Mouse (Mus musculus) liver, embryonic 16.5 days (tissue): Measurements from ENCODE around the gene Cnpy3. TPM values are rescaled to one million over a fixed set of nuclear protein-coding genes. Genes with fewer than 3 reads are reported as not detected.

ENCODE experiments used
- ATAC-seq: fragments of 200-750 bp; cut with Nextera tagmentation; 2 replicates; pipeline ENCODE4 v1.8.0; 2017; ENCODE audit warnings: low read depth, mild to moderate bottlenecking, moderate number of reproducible peaks, moderate library complexity
- H3K27ac ChIP-seq: fragments of 300-500 bp; sonication (generic); 2 replicates; pipeline ENCODE4 v1.5.1; 2014; ENCODE audit warnings: mild to moderate bottlenecking, low read length
- H3K27me3 ChIP-seq: fragments of 300-500 bp; sonication (generic); 2 replicates; pipeline ENCODE4 v1.6.1; 2014; ENCODE audit warnings: low read depth, low read length, mixed read lengths; ENCODE audit not compliant: control insufficient read depth, insufficient read depth
- H3K36me3 ChIP-seq: fragments of 300-500 bp; sonication (generic); 2 replicates; pipeline ENCODE4 v1.6.1; 2014; ENCODE audit warnings: mild to moderate bottlenecking; ENCODE audit not compliant: control insufficient read depth, insufficient read depth
- H3K4me1 ChIP-seq: fragments of 300-500 bp; sonication (generic); 2 replicates; pipeline ENCODE4 v1.6.1; 2014; ENCODE audit warnings: low read depth, low read length, mixed read lengths; ENCODE audit not compliant: control insufficient read depth
- H3K4me2 ChIP-seq: fragments of 300-500 bp; sonication (generic); 2 replicates; pipeline ENCODE4 v1.6.1; 2014; ENCODE audit warnings: low read depth, low read length, mixed read lengths
- H3K4me3 ChIP-seq: fragments of 300-500 bp; sonication (generic); 2 replicates; pipeline ENCODE4 v1.5.1; 2014; ENCODE audit warnings: low read depth, mild to moderate bottlenecking, low read length
- H3K9ac ChIP-seq: fragments of 300-500 bp; sonication (generic); 2 replicates; pipeline ENCODE4 v1.6.1; 2014; ENCODE audit warnings: low read depth, low read length
- H3K9me3 ChIP-seq: fragments of 300-500 bp; sonication (generic); replicated peaks from 2 replicates; pipeline ENCODE4 v1.6.1; 2016; ENCODE audit warnings: low read length; ENCODE audit not compliant: control insufficient read depth
- WGBS: fragments of 180-500 bp; shearing (Covaris S2); extraction: QIAGEN DNeasy Blood & Tissue Kit; methylation state at CpG from one replicate; pipeline ENCODE4 v1.1.7; 2014; ENCODE audit not compliant: insufficient replicate concordance; 5-methylcytosine and 5-hydroxymethylcytosine counted together
- polyA plus RNA-seq: library from polyadenylated mRNA; unstranded; fragments of >200 nt; fragmentation: Nextera tagmentation; extraction: Ambion mirVana; gene quantifications from 2 replicates; pipeline ENCODE4 v1.2.1, GENCODE M21; 2015

Cnpy3 gene
- polyA plus RNA-seq, 1 experiment from 2014 or later = 24.7 TPM

- Histone ChIP-seq H3K9ac (no peak overlapping the region), H3K36me3 (peaks cover 13% of the 10 kb centered on the region), H3K9me3 (no peaks in the 10 kb centered on the region), H3K4me2 (no peak overlapping the region), H3K27ac (no peak overlapping the region), H3K4me3 (no peak overlapping the region), H3K27me3 (no peaks in the 10 kb centered on the region), H3K4me1 (peaks cover 16% of the 10 kb centered on the region)
- no peak for ATAC-seq
- WGBS = 81% methylated on average over 11 of the region's 11 CpGs
These were observed 37.1 kb downstream of the Cnpy3 start for GRCm38 (mm10) chr17:46714756-46715481.

- ATAC-seq = no peak
- Histone ChIP-seq H3K27me3 (no peaks in the 10 kb centered on the region), H3K27ac (no peak overlapping the region), H3K36me3 (peaks cover 13% of the 10 kb centered on the region), H3K4me1 (peaks cover 16% of the 10 kb centered on the region), H3K9me3 (no peaks in the 10 kb centered on the region), H3K4me2 (no peak overlapping the region), H3K4me3 (no peak overlapping the region), H3K9ac (no peak overlapping the region)
- WGBS = 83% methylated on average over 9 of the region's 9 CpGs
These were observed 38.2 kb downstream of the Cnpy3 start for GRCm38 (mm10) chr17:46713849-46714248.

- H3K4me3 ChIP-seq = peak overlapping the region; percentile 99
- H3K4me1 ChIP-seq = peaks cover 16% of the 10 kb centered on the region
- H3K27me3 ChIP-seq = no peaks in the 10 kb centered on the region
- no peak overlapping the region for H3K27ac ChIP-seq
- peak overlapping the region; percentile 73 for H3K4me2 ChIP-seq
- no peak for ATAC-seq
- peaks cover 13% of the 10 kb centered on the region for H3K36me3 ChIP-seq
- 10% methylated on average over 7 of the region's 7 CpGs for WGBS
- peak overlapping the region; percentile 95 for H3K9ac ChIP-seq
- no peaks in the 10 kb centered on the region for H3K9me3 ChIP-seq
These were observed 39.6 kb downstream of the Cnpy3 start for GRCm38 (mm10) chr17:46712442-46712841.

- Histone ChIP-seq H3K27ac (peak overlapping the region; percentile 79), H3K9me3 (no peaks in the 10 kb centered on the region), H3K27me3 (no peaks in the 10 kb centered on the region), H3K9ac (peak overlapping the region; percentile 95), H3K4me3 (peak overlapping the region; percentile 99), H3K4me2 (peak overlapping the region; percentile 73), H3K4me1 (peaks cover 16% of the 10 kb centered on the region), H3K36me3 (peaks cover 13% of the 10 kb centered on the region)
- peak; percentile 58 for ATAC-seq
- whole genome bisulfite sequencing = under 1% methylated on average over 76 of the region's 76 CpGs
These were observed 40.3 kb downstream of the Cnpy3 start for GRCm38 (mm10) chr17:46711612-46712271.

GRCm38 (mm10) chr17:46710959-46711597, 40.9 kb downstream of the Cnpy3 start, which contains the start of gene Pex6:
Gene Pex6, plus strand, starts transcription at chr17:46711463.
- no peaks in the 10 kb centered on the region for H3K27me3 ChIP-seq
- peak within 1 kb of the TSS; percentile 99 for H3K4me3 ChIP-seq
- 7% methylated on average over 36 of the region's 36 CpGs for WGBS
- H3K4me1 ChIP-seq = peaks cover 16% of the 10 kb centered on the region
- peak within 1 kb of the TSS; percentile 79 for H3K27ac ChIP-seq
- peak within 1 kb of the TSS; percentile 95 for H3K9ac ChIP-seq
- H3K36me3 ChIP-seq = peaks cover 13% of the 10 kb centered on the region
- H3K9me3 ChIP-seq = no peaks in the 10 kb centered on the region
- ATAC-seq = peak; percentile 86
- H3K4me2 ChIP-seq = peak within 1 kb of the TSS; percentile 73

- Histone ChIP-seq H3K4me3 (no peak overlapping the region), H3K4me2 (no peak overlapping the region), H3K27ac (no peak overlapping the region), H3K27me3 (no peaks in the 10 kb centered on the region), H3K4me1 (peaks cover 34% of the 10 kb centered on the region), H3K36me3 (no peaks in the 10 kb centered on the region), H3K9ac (no peak overlapping the region), H3K9me3 (no peaks in the 10 kb centered on the region)
- ATAC-seq = no peak
- WGBS = 83% methylated on average over 14 of the region's 14 CpGs
These were observed 45.5 kb downstream of the Cnpy3 start for GRCm38 (mm10) chr17:46706375-46707089.

- 1% methylated on average over 48 of the region's 48 CpGs for WGBS
These were observed 46.9 kb downstream of the Cnpy3 start, which contains the start of gene Ppp2r5d for GRCm38 (mm10) chr17:46704887-46705835. Gene Ppp2r5d, minus strand, starts transcription at chr17:46705111.

More at GRCm38 (mm10) chr17:46704887-46705835, 46.9 kb downstream of the Cnpy3 start, which contains the start of gene Ppp2r5d:
- peak within 1 kb of the TSS; percentile 93 for H3K4me3 ChIP-seq
- H3K4me2 ChIP-seq = peak within 1 kb of the TSS; percentile 88
- H3K27ac ChIP-seq = peak within 1 kb of the TSS; percentile 88
- H3K36me3 ChIP-seq = no peaks in the 10 kb centered on the region
- peaks cover 31% of the 10 kb centered on the region for H3K4me1 ChIP-seq
- no peaks in the 10 kb centered on the region for H3K27me3 ChIP-seq
- ATAC-seq = peak; percentile 95
- peak within 1 kb of the TSS; percentile 93 for H3K9ac ChIP-seq
- H3K9me3 ChIP-seq = no peaks in the 10 kb centered on the region
